Mouse (Mus musculus): Measurements from ENCODE around the gene Gpank1.

Gpank1 gene

GRCm38 (mm10) chr17:35082841-35083576, 38.2 kb upstream of the Gpank1 start:
- Histone ChIP-seq H3K36me3 (ENCODE audit: insufficient read depth, low read length) (0 out of 2 replicates have a peak, but pooled peaks cover 3% of the 10 kb centered on the region), H3K4me3 (replicated peaks; ENCODE audit: low read length) (no peak overlapping the region), H3K4me1 (replicated peaks; ENCODE audit: low read depth, low read length) (peaks cover 35% of the 10 kb centered on the region), H3K9me3 (ENCODE audit: low read length) (no peaks in the 10 kb centered on the region), H3K27me3 (ENCODE audit: insufficient read depth, low read length) (peaks cover 2% of the 10 kb centered on the region; the same call in 1 of the 2 replicates)
- TF ChIP-seq NANOG (IDR thresholded peaks at IDR 0.05; ENCODE audit: borderline replicate concordance, low read length) (no peak), CTCF (conservative IDR thresholded peaks at IDR 0.05; ENCODE audit: low read length) (no peak), POU5F1 (IDR thresholded peaks at IDR 0.05; ENCODE audit: borderline replicate concordance, low read length) (no peak)

- H3K36me3 ChIP-seq (ENCODE audit: insufficient read depth, low read length) = no peaks in the 10 kb centered on the region
- TF ChIP-seq NANOG (IDR thresholded peaks at IDR 0.05; ENCODE audit: borderline replicate concordance, low read length) (no peak), CTCF (conservative IDR thresholded peaks at IDR 0.05; ENCODE audit: low read length) (no peak), POU5F1 (IDR thresholded peaks at IDR 0.05; ENCODE audit: borderline replicate concordance, low read length) (no peak)
- H3K4me3 ChIP-seq (replicated peaks; ENCODE audit: low read length) = no peak overlapping the region
- peaks cover 26% of the 10 kb centered on the region for H3K4me1 ChIP-seq (replicated peaks; ENCODE audit: low read depth, low read length)
- peaks cover 2% of the 10 kb centered on the region; the same call in 1 of the 2 replicates for H3K27me3 ChIP-seq (ENCODE audit: insufficient read depth, low read length)
- H3K9me3 ChIP-seq (ENCODE audit: low read length) = no peaks in the 10 kb centered on the region
Observed at GRCm38 (mm10) chr17:35083929-35084497, 37.2 kb upstream of the Gpank1 start.

- Histone ChIP-seq H3K4me3 (replicated peaks; ENCODE audit: low read length) (no peak within 1 kb of the TSS), H3K4me1 (replicated peaks; ENCODE audit: low read depth, low read length) (peaks cover 22% of the 10 kb centered on the region)
Observed at GRCm38 (mm10) chr17:35085208-35085865, 35.9 kb upstream of the Gpank1 start, which contains the start of gene Ly6g6f. Gene Ly6g6f (minus strand): TSS chr17:35085610.

GRCm38 (mm10) chr17:35088151-35088550, 33.1 kb upstream of the Gpank1 start:
- H3K36me3 ChIP-seq (ENCODE audit: insufficient read depth, low read length) = peaks cover 28% of the 10 kb centered on the region
- TF ChIP-seq POU5F1 (IDR thresholded peaks at IDR 0.05; ENCODE audit: borderline replicate concordance, low read length) = no peak
- peak; percentile 35 for TF ChIP-seq CTCF (conservative IDR thresholded peaks at IDR 0.05; ENCODE audit: low read length)
- H3K4me1 ChIP-seq (replicated peaks; ENCODE audit: low read depth, low read length) = peaks cover 32% of the 10 kb centered on the region
- H3K27me3 ChIP-seq (ENCODE audit: insufficient read depth, low read length) = 0 out of 2 replicates have a peak, but pooled peaks cover 2% of the 10 kb centered on the region
- no peaks in the 10 kb centered on the region for H3K9me3 ChIP-seq (ENCODE audit: low read length)
- no peak overlapping the region for H3K4me3 ChIP-seq (replicated peaks; ENCODE audit: low read length)

More at GRCm38 (mm10) chr17:35085208-35085865, 35.9 kb upstream of the Gpank1 start, which contains the start of gene Ly6g6f:
- H3K36me3 ChIP-seq (ENCODE audit: insufficient read depth, low read length) = peaks cover 2% of the 10 kb centered on the region
- no peaks in the 10 kb centered on the region for H3K9me3 ChIP-seq (ENCODE audit: low read length)
- peaks cover 2% of the 10 kb centered on the region; the same call in 1 of the 2 replicates for H3K27me3 ChIP-seq (ENCODE audit: insufficient read depth, low read length)
- TF ChIP-seq POU5F1 (IDR thresholded peaks at IDR 0.05; ENCODE audit: borderline replicate concordance, low read length) (no peak), CTCF (conservative IDR thresholded peaks at IDR 0.05; ENCODE audit: low read length) (no peak), NANOG (IDR thresholded peaks at IDR 0.05; ENCODE audit: borderline replicate concordance, low read length) (no peak)

DNA sequence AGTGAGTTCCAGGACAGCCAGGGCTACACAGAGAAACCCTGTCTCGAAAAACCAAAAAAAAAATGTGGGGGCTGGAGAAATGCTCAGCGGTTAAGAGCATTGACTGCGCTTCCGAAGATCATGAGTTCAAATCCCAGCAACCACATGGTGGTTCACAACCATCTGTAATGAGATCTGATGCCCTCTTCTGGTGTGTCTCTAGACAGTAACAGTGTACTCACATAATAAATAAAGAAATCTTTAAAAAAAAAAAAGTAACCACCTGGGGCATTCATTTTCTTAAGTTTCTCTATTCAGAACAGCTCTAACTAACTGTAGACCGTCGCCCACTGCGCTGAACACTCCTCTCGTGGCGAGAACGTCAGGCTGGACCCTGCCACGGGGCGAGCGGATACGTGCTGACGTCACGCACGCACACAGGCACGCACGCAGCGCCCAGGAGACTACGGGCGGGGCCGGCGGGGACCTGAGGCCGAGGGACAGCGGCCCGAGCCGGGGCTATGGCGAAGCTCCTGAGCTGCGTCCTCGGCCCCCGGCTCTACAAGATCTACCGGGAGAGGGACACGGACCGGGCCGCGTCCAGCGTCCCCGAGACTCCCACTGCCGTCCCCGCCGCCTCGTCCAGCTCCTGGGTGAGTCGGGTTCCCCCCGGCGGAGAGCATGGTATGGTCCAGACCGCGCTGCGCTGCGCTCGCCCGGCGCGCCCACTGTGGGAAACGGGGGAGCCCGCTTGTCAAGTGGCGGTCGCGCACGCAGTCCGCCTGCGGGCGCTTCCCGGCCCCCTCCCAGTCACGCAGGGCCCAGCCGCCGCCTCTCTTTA, 32.2 kb upstream of the Gpank1 start, which contains the start of gene Abhd16a:
Gene Abhd16a, plus strand, starts transcription at position 439 of the 820 bp plus-strand sequence.
- Histone ChIP-seq H3K4me3 (replicated peaks; ENCODE audit: low read length) (peak within 1 kb of the TSS; percentile 88), H3K36me3 (ENCODE audit: insufficient read depth, low read length) (peaks cover 36% of the 10 kb centered on the region), H3K4me1 (replicated peaks; ENCODE audit: low read depth, low read length) (peaks cover 36% of the 10 kb centered on the region), H3K27me3 (ENCODE audit: insufficient read depth, low read length) (0 out of 2 replicates have a peak, but pooled peaks cover 2% of the 10 kb centered on the region), H3K9me3 (ENCODE audit: low read length) (no peaks in the 10 kb centered on the region)
- TF ChIP-seq POU5F1 (IDR thresholded peaks at IDR 0.05; ENCODE audit: borderline replicate concordance, low read length) (no peak), NANOG (IDR thresholded peaks at IDR 0.05; ENCODE audit: borderline replicate concordance, low read length) (no peak), CTCF (conservative IDR thresholded peaks at IDR 0.05; ENCODE audit: low read length) (no peak)

DNA sequence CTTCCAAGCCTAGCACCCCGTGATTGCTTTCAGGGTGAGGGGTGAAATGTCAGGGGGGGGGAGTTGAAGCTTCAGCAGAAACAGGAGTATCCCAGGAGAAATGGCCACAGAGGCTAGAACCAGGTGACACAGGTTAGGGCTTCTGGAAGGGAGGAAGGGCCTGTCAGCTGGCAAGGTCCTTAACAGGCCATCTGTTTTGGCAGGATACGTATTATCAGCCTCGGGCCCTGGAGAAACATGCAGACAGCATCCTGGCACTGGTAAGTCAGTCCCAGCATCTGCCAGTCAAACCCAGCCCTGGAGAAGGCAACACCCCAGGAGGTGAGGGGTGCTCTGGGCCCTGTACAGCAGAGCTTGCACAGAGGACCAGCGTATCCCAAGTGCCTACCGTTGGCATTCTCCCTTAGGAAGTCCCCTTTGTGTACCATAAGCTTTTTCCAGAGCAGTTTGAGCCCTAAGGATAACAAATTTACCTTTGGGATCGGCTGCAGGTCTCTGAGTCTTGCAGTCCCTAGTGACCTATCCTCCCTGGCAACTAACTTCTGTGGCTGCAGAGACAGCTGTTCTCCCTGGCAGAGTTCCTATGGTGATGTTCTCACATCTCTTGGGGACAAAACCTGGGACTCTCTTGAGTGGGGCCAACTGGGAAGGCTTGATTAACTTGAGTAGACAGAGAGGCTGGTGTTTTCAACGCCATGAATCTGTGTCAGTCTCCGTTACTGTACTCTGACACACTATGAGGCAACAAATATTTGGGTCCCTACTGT, 30.9 kb upstream of the Gpank1 start:
- TF ChIP-seq POU5F1 (IDR thresholded peaks at IDR 0.05; ENCODE audit: borderline replicate concordance, low read length) (no peak), CTCF (conservative IDR thresholded peaks at IDR 0.05; ENCODE audit: low read length) (no peak), NANOG (IDR thresholded peaks at IDR 0.05; ENCODE audit: borderline replicate concordance, low read length) (no peak)
- no peaks in the 10 kb centered on the region for H3K27me3 ChIP-seq (ENCODE audit: insufficient read depth, low read length)
- no peaks in the 10 kb centered on the region for H3K9me3 ChIP-seq (ENCODE audit: low read length)
- peaks cover 49% of the 10 kb centered on the region for H3K36me3 ChIP-seq (ENCODE audit: insufficient read depth, low read length)
- peak overlapping the region; percentile 88 for H3K4me3 ChIP-seq (replicated peaks; ENCODE audit: low read length)
- peaks cover 36% of the 10 kb centered on the region for H3K4me1 ChIP-seq (replicated peaks; ENCODE audit: low read depth, low read length)

DNA sequence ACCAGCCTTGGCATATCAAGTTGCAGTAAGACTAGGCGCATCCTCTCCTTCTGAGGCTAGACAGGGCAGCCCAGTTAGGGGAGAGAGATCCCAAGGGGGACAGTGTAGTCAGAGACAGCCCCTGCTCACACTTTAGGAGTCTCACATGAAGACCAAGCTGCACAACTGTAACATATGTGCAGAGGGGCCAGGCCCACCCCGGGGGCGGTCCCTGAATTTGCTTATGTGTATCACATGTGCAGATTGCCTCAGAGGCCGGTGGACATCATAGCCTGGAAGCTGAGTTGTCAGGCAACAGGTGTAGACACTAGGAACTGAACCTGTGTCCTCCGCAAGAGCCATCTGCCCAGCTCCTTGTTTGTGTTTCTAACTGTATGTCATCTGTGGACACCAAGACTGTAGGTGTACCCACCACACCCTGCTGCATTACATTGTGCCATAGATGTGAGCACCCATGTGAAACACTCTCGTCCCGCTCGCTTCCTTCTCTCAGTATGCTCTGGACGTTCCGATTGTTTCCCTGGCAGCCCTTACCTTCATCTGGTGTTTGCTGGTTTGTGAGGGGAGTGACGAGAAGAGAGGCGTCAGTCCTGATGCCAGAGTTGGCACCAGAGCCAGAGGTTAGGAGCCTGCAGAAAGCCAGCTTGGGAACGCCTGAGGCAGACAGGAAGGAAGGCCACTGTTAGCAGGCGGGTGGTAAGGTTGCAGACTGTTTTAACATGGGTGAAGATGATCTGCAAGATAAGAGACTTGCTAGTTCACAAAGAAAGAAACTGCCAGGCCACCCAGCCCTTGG, 28.7 kb upstream of the Gpank1 start:
- Histone ChIP-seq H3K27me3 (ENCODE audit: insufficient read depth, low read length) (no peaks in the 10 kb centered on the region), H3K36me3 (ENCODE audit: insufficient read depth, low read length) (peaks cover 71% of the 10 kb centered on the region), H3K4me1 (replicated peaks; ENCODE audit: low read depth, low read length) (peaks cover 57% of the 10 kb centered on the region), H3K9me3 (ENCODE audit: low read length) (no peaks in the 10 kb centered on the region), H3K4me3 (replicated peaks; ENCODE audit: low read length) (no peak overlapping the region)
- TF ChIP-seq NANOG (IDR thresholded peaks at IDR 0.05; ENCODE audit: borderline replicate concordance, low read length) (no peak), POU5F1 (IDR thresholded peaks at IDR 0.05; ENCODE audit: borderline replicate concordance, low read length) (no peak), CTCF (conservative IDR thresholded peaks at IDR 0.05; ENCODE audit: low read length) (no peak)
